Mouse (Mus musculus) urinary bladder, postnatal 36 days (tissue): ENCODE data around the gene Cadm4.
A peak's percentile ranks its signal among the peaks of the same experiment; 100 is the strongest.
"Not testable (repeated sequence)": the region's sequence is repeated elsewhere in the genome, so short reads cannot be mapped to it uniquely, and the experiment has no call there.

Experiments
- DNase-seq, 2 experiments: peaks; one replicate each; pipeline ENCODE4 v3.0.0; 2022; ENCODE audit warnings: low spot score in 2 of 2, mixed read lengths in 1 of 2

Cadm4 gene

DNA sequence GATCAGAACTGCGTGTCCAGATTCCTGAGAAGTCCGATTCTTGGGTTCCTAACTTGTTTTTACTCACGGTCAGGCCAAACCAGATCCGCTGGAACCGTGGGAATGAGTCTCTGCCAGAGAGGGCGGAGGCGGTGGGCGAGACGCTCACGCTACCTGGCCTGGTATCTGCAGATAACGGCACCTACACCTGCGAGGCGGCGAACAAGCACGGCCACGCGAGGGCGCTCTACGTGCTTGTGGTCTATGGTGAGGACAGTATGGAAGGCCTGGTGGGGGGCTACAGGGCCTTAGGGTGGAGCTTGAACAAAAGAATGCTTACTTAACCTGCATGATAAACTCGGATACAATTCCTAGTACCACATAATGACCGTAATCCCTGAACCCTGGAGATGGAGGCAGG, 19.7 kb downstream of the Cadm4 start:
- peak in 1 of 2 experiments; percentile 20 for DNase-seq

- DNase-seq = no peak
These were observed 22.2 kb downstream of the Cadm4 start for GRCm38 (mm10) chr7:24504004-24504403.

DNA sequence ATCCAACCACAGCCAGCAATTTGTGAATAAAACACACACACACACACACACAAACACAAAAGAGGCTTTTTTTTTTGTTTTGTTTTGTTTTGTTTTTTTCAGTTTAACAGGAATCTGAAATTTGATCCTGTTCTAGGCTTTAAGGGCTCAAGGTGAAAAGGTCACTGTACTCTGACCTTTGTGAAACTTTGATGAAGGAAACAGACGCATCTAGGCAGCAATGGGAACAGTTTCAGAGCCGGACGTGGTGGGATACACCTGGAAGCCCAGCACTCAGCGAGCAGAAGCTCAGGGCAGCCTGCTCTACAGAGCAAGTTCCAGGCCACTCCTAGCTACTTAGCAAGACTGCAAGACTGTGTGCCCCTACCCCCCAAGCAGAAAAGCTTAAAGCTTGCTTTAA, 23.0 kb downstream of the Cadm4 start:
- no peak for DNase-seq

- DNase-seq = no peak
These were observed 23.7 kb downstream of the Cadm4 start for GRCm38 (mm10) chr7:24505447-24506064.

DNA sequence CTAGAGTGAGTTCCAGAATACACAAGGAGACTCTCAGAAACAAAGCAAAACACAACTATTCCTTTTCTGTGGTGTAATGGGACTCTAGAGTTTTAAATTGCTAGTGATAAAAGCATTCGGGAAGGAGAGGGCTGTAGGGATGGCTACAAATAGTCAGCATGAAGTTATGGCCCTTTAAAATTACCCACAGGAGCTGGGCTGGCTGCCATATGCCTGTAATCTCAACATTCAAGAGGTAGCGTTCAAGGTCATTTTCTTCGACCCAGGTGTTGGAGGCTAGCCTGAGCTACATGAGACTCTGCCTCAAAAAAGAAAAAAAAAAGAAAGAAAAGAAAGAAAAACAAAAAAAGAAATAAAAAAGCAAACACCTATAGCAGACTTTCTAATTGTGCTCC, 24.2 kb downstream of the Cadm4 start:
- no peak for DNase-seq

- peak in 1 of 2 experiments; percentile 62 for DNase-seq
These were observed 24.6 kb downstream of the Cadm4 start for GRCm38 (mm10) chr7:24506476-24506837.

- DNase-seq = peak; percentile 75 to 86
These were observed 25.3 kb downstream of the Cadm4 start, which contains the start of gene Zfp428 for GRCm38 (mm10) chr7:24506838-24507725. Gene Zfp428 (plus strand): TSS chr7:24507006.

DNA sequence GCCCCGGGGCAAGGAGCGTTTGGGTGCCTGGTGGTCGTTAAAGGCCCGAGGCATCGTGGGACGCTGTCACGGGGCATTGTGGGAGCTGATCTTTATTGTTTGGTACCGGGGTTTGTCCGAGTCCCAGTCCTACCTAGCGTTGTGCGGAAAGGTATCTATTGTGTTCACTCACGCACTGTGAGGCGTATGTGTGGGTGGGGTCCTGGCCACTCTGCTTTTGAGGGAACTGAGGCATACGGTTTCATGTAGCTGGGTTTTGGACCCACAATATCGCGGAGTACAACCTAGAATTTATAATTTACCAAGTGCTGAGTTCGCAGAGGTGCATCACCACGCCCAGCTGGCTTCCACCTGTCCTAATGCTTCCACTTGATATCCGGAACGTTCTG, 25.9 kb downstream of the Cadm4 start:
- no peak for DNase-seq

GRCm38 (mm10) chr7:24512355-24512754, 30.5 kb downstream of the Cadm4 start, which contains the start of gene AC161166.1:
Gene AC161166.1 (minus strand): TSS chr7:24512455.
- no peak for DNase-seq

DNA sequence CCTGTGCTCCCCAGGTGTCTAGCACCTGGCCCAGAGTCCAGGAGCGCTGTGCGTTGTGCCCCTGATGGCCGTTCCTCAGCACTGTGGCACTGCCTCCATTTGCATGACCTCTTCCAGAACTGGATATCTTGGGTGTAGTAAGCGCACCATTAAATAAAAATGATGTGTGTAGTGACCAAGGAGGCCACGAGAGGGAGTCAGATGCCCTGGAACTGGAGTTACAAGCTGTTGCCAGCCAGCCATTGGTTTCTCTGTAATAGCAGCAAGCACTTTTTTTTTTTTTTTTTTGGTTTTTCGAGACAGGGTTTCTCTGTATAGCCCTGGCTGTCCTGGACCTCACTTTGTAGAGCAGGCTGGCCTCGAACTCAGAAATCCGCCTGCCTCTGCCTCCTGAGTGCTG, 34.5 kb downstream of the Cadm4 start:
- DNase-seq = not testable (repeated sequence)

GRCm38 (mm10) chr7:24517077-24517476, 35.3 kb downstream of the Cadm4 start:
- no peak for DNase-seq

- no peak for DNase-seq
These were observed 35.8 kb downstream of the Cadm4 start for GRCm38 (mm10) chr7:24517654-24518053.

- DNase-seq = no peak
These were observed 37.3 kb downstream of the Cadm4 start for GRCm38 (mm10) chr7:24519130-24519529.

GRCm38 (mm10) chr7:24520054-24520453, 38.2 kb downstream of the Cadm4 start:
- not testable (repeated sequence) for DNase-seq

DNA sequence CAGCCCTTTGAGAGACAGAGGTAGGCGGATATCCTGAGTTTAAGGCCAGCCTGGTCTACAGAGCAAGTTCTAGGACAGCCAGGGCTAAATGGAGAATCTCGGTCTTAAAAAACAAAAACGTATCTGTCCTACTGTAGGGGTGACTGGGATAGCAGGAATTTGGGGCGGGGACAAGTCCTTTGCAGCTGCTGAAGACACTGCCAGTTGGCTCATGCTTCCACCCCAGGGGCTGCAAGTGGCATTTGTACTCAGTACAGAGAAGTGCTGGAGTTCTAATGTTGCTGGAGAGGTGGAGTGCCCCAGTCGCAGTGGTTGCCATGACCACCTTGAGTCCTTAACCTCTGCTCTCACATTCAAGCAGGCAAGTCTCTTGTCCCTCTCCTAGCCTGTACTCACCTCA, 41.0 kb downstream of the Cadm4 start:
- no peak for DNase-seq

GRCm38 (mm10) chr7:24523723-24524122, 41.9 kb downstream of the Cadm4 start:
- DNase-seq = no peak

GRCm38 (mm10) chr7:24524978-24525377, 43.2 kb downstream of the Cadm4 start:
- DNase-seq = no peak

DNA sequence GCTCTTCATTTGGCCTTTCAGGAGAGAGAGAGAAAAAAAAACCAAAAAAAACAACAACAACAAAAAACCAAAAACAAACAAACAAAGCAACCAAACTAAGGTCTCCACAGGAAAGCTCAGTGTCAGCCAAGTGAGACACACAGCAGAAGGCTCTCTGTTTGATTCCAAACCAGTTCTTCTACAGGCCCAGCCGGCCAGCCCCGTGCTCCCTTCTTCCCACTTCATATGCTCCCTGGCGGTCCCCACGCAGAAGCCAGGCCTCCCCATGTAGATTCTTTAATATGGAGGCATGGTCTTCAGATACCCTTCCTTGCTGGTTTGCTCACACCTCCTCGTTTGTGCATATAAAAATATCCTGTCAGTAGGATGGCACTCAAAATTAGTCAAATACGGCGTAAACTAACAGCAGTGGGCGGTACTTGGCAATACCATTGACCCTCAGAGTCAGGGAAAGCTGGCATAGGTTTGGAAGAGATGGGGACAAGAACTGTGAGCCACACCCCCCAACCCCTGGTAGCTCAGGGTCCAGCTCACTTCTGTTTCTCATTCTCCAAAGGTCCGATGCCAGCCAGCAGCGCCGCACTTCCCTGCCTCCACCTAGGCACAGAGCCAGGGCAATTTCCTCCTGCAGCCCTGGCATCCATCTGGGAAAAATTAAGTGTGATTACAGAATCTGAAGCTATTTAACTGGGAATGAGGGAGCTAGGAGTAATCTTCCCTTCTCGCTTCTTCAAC, 44.0 kb downstream of the Cadm4 start:
- DNase-seq = no peak

- no peak for DNase-seq
These were observed 47.0 kb downstream of the Cadm4 start for GRCm38 (mm10) chr7:24528861-24529260.

DNA sequence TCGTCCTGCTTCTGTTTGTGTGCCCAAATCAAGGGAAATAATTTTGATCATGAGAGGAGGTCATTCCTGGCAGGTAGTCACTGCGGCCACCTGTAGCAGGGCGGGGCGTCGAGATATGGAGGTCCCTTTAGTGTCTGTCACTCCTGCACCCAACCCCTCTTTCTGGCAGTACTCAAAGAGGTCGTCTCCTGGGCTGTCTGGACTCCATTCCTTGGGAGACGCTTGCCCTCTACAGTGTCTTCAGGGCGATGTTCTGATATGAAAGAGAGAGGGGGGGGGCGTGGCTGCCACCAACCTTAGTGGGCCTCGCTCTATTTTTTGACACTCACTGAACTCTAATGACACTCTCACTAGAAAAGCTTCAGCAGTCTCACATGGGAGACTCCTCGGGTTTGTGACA, 47.8 kb downstream of the Cadm4 start:
- no peak for DNase-seq

DNA sequence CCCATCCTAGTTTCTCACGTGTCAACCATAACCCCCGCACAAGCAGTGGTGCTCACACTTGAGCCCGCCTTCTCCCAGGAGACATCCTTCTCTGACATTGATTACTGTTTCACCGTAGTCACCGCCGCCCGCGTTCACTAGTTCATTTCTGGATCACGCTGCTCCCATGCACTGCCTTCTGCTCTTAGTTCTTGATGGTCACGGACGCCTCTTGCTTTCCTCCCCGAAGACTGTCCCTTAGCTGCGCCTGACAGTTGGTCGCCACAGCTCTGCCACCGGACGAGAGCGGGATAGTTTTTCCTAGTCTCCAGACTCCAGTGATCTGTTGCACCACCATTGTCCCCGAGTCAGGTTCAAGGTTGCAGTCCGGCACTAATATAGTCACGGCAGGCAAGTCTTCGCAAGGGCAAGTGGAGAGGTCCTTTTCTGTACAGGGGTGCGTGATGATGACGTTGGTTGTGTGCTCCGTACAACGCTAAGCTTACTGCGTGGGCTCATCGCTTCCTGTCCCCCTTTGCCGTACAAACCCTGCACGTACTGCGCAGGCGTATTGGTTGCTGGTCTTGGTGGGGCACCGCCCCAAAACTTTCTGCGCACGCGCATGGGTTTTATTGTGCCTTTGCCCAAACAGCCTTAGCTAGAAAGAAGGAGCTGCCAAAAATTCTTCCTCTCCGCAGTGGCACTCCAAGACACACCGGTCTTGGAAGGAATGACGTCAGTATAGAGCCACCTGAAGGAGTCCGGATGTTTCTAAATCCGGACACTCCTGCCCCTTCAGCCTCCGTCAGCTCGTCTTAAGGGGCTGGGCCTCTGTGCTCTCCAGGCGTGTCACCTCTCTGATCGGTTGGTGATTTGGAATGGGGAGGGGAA, 48.5 kb downstream of the Cadm4 start, which contains the start of gene Irgq:
Gene Irgq, plus strand, starts transcription at position 628 of the 870 bp plus-strand sequence.
- DNase-seq = peak; percentile 97 to 98
